ENCODE assay signal across 10 mouse cellular contexts in genomic region chr19:43623913-43624312, GRCm38 (mm10). TPM values are rescaled to one million over a fixed set of nuclear protein-coding genes. Genes with fewer than 3 reads are reported as not detected.
DNase-seq lines count a peak whose midpoint lies in the region; ATAC-seq lines count a peak whose summit lies in the region.
"Had no signal": no experiment of that assay in that cellular context is flagged by ENCODE, and none has a peak within 500 bp of the region (broad histone marks: within the 10 kb centered on the region; RNA-seq: fewer than 3 reads in every experiment).

No protein-coding gene starts in this region.

- H3K36me3 ChIP-seq in hindbrain, embryonic 11.5 days (ENCODE audit: control insufficient read depth, insufficient read depth, low read length): no peaks in the 10 kb centered on the region
- H3K36me3 ChIP-seq in hindbrain, embryonic 16.5 days (ENCODE audit: control insufficient read depth, insufficient read depth, low read length): no peaks in the 10 kb centered on the region

- H3K27me3 ChIP-seq in hindbrain, embryonic 11.5 days (ENCODE audit: control insufficient read depth, insufficient read depth, low read length): peaks cover 42% of the 10 kb centered on the region
- peaks cover 42% of the 10 kb centered on the region for H3K27me3 ChIP-seq in hindbrain, embryonic 16.5 days (replicated peaks; ENCODE audit: control insufficient read depth, insufficient read depth, low read length)

- no peak overlapping the region for H3K9ac ChIP-seq in hindbrain, embryonic 11.5 days (ENCODE audit: low read depth, low read length)
- no peak overlapping the region for H3K9ac ChIP-seq in hindbrain, embryonic 16.5 days (ENCODE audit: low read depth, low read length)

- H3K4me3 ChIP-seq in hindbrain, embryonic 11.5 days (ENCODE audit: low read depth, low read length): no peak overlapping the region
- H3K4me3 ChIP-seq in hindbrain, embryonic 16.5 days (ENCODE audit: low read length): no peak overlapping the region
- H3K4me3 ChIP-seq: erythroblast, embryonic 14.5 days had no signal

- no peaks in the 10 kb centered on the region for H3K9me3 ChIP-seq in hindbrain, embryonic 11.5 days (ENCODE audit: control insufficient read depth, low read length)
- no peaks in the 10 kb centered on the region for H3K9me3 ChIP-seq in hindbrain, embryonic 16.5 days (ENCODE audit: control insufficient read depth, low read length)

- WGBS in hindbrain, embryonic 11.5 days: 39% methylated on average over 4 of the region's 4 CpGs
- 33% methylated on average over 4 of the region's 4 CpGs for WGBS in hindbrain, embryonic 16.5 days

- ATAC-seq in hindbrain, embryonic 11.5 days (ENCODE audit: low FRiP score): no peak
- ATAC-seq in hindbrain, embryonic 16.5 days: no peak
- peak; percentile 79 for ATAC-seq in inflammation-experienced regulatory T-cells, adult 6 months

- no peak overlapping the region for H3K27ac ChIP-seq in hindbrain, embryonic 11.5 days (ENCODE audit: low read depth, low read length)
- no peak overlapping the region for H3K27ac ChIP-seq in hindbrain, embryonic 16.5 days (ENCODE audit: low read depth, low read length)
- H3K27ac ChIP-seq: macrophage had no signal

- H3K4me2 ChIP-seq in hindbrain, embryonic 11.5 days (replicated peaks; ENCODE audit: low read depth, low read length): no peak overlapping the region
- no peak overlapping the region for H3K4me2 ChIP-seq in hindbrain, embryonic 16.5 days (ENCODE audit: low read length)

- H3K4me1 ChIP-seq in hindbrain, embryonic 11.5 days (replicated peaks; ENCODE audit: control insufficient read depth, insufficient read depth, low read length): no peaks in the 10 kb centered on the region
- H3K4me1 ChIP-seq in hindbrain, embryonic 16.5 days (ENCODE audit: control insufficient read depth, insufficient read depth, low read depth, low read length): no peaks in the 10 kb centered on the region

- DNase-seq in hindbrain, embryonic 11.5 days (ENCODE audit: low spot score): peak; percentile 38
- DNase-seq in CD4-positive helper T cell, adult 2 months (ENCODE audit: low read depth, low spot score): peak; percentile 62
- DNase-seq in adipocyte (ENCODE audit: low spot score): peak; percentile 86
- DNase-seq in lung, postnatal 36 days: peak; percentile 78
- DNase-seq in thymus, postnatal 0 days (ENCODE audit: low spot score): peak; percentile 63
- DNase-seq in cerebellum, postnatal 4 days (ENCODE audit: low spot score in 2 of 2): no peak

RNA-seq across cellular contexts. Expression of gene Nkx2-3, which starts 11.8 kb away (rescaled TPM):
- 0.20 and 0.38 TPM in 2 replicates for polyA plus RNA-seq in hindbrain, embryonic 11.5 days (2014; fragmentation: Nextera tagmentation; extraction: Ambion mirVana)
- polyA plus RNA-seq in hindbrain, embryonic 16.5 days (2015; fragmentation: Nextera tagmentation; extraction: Ambion mirVana): 0.19 TPM in 1 of 2 replicates, not detected in the other
- polyA plus RNA-seq in inflammation-experienced regulatory T-cells, adult 6 months (2017; shearing (Covaris generic)): not detected
- polyA plus RNA-seq in thymus, postnatal 0 days (2015; fragmentation: Nextera tagmentation; extraction: Ambion mirVana): not detected in 2 replicates
- polyA plus RNA-seq: erythroblast, embryonic 14.5 days; macrophage had no signal

RNA-seq across cellular contexts. Expression of gene Slc25a28, which starts 50.8 kb away (rescaled TPM):
- polyA plus RNA-seq in hindbrain, embryonic 11.5 days (2014; fragmentation: Nextera tagmentation; extraction: Ambion mirVana): 9.1 and 10.9 TPM in 2 replicates
- polyA plus RNA-seq in hindbrain, embryonic 16.5 days (2015; fragmentation: Nextera tagmentation; extraction: Ambion mirVana): 14.6 and 15.2 TPM in 2 replicates
- 10 to 100 TPM in 2 of 3 experiments, 1 to 10 TPM in 1; 4.6 to 14.1 (median 12.4) TPM for polyA plus RNA-seq in inflammation-experienced regulatory T-cells, adult 6 months (2017; shearing (Covaris generic))
- polyA plus RNA-seq in thymus, postnatal 0 days (2015; fragmentation: Nextera tagmentation; extraction: Ambion mirVana): 17.1 and 19.3 TPM in 2 replicates

Comparison
In these comparisons a context has a peak if more than half of its experiments do, and no peak if none do; other contexts are left out.
1. DNase-seq: peak in hindbrain, embryonic 11.5 days (single experiment), CD4-positive helper T cell, adult 2 months (single experiment), adipocyte (single experiment), lung, postnatal 36 days (single experiment) and thymus, postnatal 0 days (single experiment); none in cerebellum, postnatal 4 days (0 of 2).